ENCODE assay signal across 12 mouse cellular contexts in genomic region chr4:9025821-9026470, GRCm38 (mm10).
DNase-seq lines count a peak whose midpoint lies in the region; ATAC-seq lines count a peak whose summit lies in the region.
"Had no signal": no experiment of that assay in that cellular context is flagged by ENCODE, and none has a peak within 500 bp of the region (broad histone marks: within the 10 kb centered on the region; RNA-seq: fewer than 3 reads in every experiment).

No protein-coding gene starts in this region.

- no peak for ATAC-seq in midbrain, embryonic 16.5 days
- ATAC-seq in granulocyte monocyte progenitor cell, adult 5-6 weeks (replicated peaks; ENCODE audit: poor library complexity, severe bottlenecking), result 0 out of 2 replicates have a peak, but pooled peaks have one; percentile 17
- ATAC-seq: midbrain, embryonic 13.5 days; Patski had no signal

- H3K9me3 ChIP-seq in heart, embryonic 10.5 days, result no peaks in the 10 kb centered on the region
- no peaks in the 10 kb centered on the region for H3K9me3 ChIP-seq in midbrain, embryonic 10.5 days (replicated peaks)
- no peaks in the 10 kb centered on the region for H3K9me3 ChIP-seq in midbrain, embryonic 16.5 days (replicated peaks; ENCODE audit: control insufficient read depth, low read length, poor library complexity, severe bottlenecking)
- H3K9me3 ChIP-seq: midbrain, embryonic 13.5 days; neural tube, embryonic 15.5 days had no signal

- 68% methylated on average over 8 of the region's 8 CpGs for WGBS in heart, embryonic 10.5 days
- 51% methylated on average over 8 of the region's 8 CpGs for WGBS in midbrain, embryonic 10.5 days
- WGBS in midbrain, embryonic 16.5 days, result 57% methylated on average over 8 of the region's 8 CpGs

- H3K36me3 ChIP-seq in heart, embryonic 10.5 days, result no peaks in the 10 kb centered on the region
- H3K36me3 ChIP-seq in midbrain, embryonic 10.5 days, result no peaks in the 10 kb centered on the region
- no peaks in the 10 kb centered on the region for H3K36me3 ChIP-seq in midbrain, embryonic 16.5 days (ENCODE audit: control insufficient read depth, insufficient read depth, low read length)
- H3K36me3 ChIP-seq: midbrain, embryonic 13.5 days; neural tube, embryonic 15.5 days had no signal

- no peak overlapping the region for H3K4me3 ChIP-seq in heart, embryonic 10.5 days
- H3K4me3 ChIP-seq in midbrain, embryonic 10.5 days, result no peak overlapping the region
- H3K4me3 ChIP-seq in midbrain, embryonic 16.5 days (ENCODE audit: low read depth, low read length), result no peak overlapping the region
- H3K4me3 ChIP-seq: midbrain, embryonic 13.5 days; neural tube, embryonic 15.5 days had no signal

- peak overlapping the region; percentile 49; the same call in 1 of the 2 replicates for H3K27ac ChIP-seq in heart, embryonic 10.5 days
- peak overlapping the region; percentile 6 for H3K27ac ChIP-seq in midbrain, embryonic 10.5 days (replicated peaks)
- no peak overlapping the region for H3K27ac ChIP-seq in midbrain, embryonic 16.5 days (ENCODE audit: low read length)
- H3K27ac ChIP-seq: midbrain, embryonic 13.5 days; neural tube, embryonic 15.5 days had no signal

- H3K9ac ChIP-seq in midbrain, embryonic 16.5 days (ENCODE audit: low read depth, low read length), result no peak overlapping the region
- H3K9ac ChIP-seq: midbrain, embryonic 13.5 days; neural tube, embryonic 15.5 days had no signal

- H3K4me1 ChIP-seq in heart, embryonic 10.5 days, result peaks cover 17% of the 10 kb centered on the region
- H3K4me1 ChIP-seq in midbrain, embryonic 10.5 days, result peaks cover 33% of the 10 kb centered on the region
- H3K4me1 ChIP-seq in midbrain, embryonic 16.5 days (ENCODE audit: control insufficient read depth, insufficient read depth, low read length), result peaks cover 12% of the 10 kb centered on the region

- no peak overlapping the region for H3K4me2 ChIP-seq in midbrain, embryonic 16.5 days (ENCODE audit: low read length)
- H3K4me2 ChIP-seq: midbrain, embryonic 13.5 days had no signal

- no peaks in the 10 kb centered on the region for H3K27me3 ChIP-seq in heart, embryonic 10.5 days (ENCODE audit: insufficient read depth, poor library complexity, severe bottlenecking)
- H3K27me3 ChIP-seq in midbrain, embryonic 10.5 days (ENCODE audit: low read depth, poor library complexity, severe bottlenecking), result no peaks in the 10 kb centered on the region
- no peaks in the 10 kb centered on the region for H3K27me3 ChIP-seq in midbrain, embryonic 16.5 days (ENCODE audit: control insufficient read depth, insufficient read depth, low read depth, low read length)
- H3K27me3 ChIP-seq: midbrain, embryonic 13.5 days; Patski had no signal

- no peak for DNase-seq in heart, embryonic 10.5 days (ENCODE audit: low spot score)
- DNase-seq in heart, adult 8-10 months (ENCODE audit: low spot score), result no peak
- peak; percentile 25 for DNase-seq in midbrain, embryonic 10.5 days (ENCODE audit: low spot score)
- peak; percentile 67 for DNase-seq in yolk sac, embryonic 10.5 days (ENCODE audit: low spot score)
- no peak for DNase-seq in MN1 (ENCODE audit: low spot score)
- DNase-seq: right cerebral cortex, postnatal 25 days; thymus, postnatal 36 days had no signal

Comparison
In these comparisons a context has a peak if more than half of its experiments do, and no peak if none do; other contexts are left out.
1. DNase-seq: peak in midbrain, embryonic 10.5 days (single experiment) and yolk sac, embryonic 10.5 days (single experiment); none in heart, embryonic 10.5 days (single experiment), heart, adult 8-10 months (single experiment) and MN1 (single experiment).